ENCODE assay signal across 22 mouse cellular contexts in the genomic region with DNA sequence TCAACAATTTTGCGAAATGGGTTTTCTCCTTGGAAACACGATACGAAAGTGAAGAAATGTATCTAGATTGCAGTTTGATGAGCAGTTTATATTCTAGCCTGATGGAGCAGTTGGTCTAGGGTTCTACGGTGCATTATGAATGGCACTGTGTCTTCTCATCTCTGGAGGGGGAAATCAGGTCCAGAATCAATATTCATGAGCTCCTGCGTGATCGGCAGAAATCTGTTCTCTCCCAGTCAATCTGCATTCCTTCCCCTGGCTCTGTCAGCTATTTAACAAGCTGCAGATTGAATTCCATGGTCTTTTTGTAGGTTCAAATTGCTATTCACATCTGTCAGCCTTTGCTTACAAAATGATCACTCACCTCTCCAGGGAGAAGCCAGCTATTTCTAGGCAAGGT. TPM values are rescaled to one million over a fixed set of nuclear protein-coding genes. Genes with fewer than 3 reads are reported as not detected.
DNase-seq lines count a peak whose midpoint lies in the region; ATAC-seq lines count a peak whose summit lies in the region.
"Had no signal": no experiment of that assay in that cellular context is flagged by ENCODE, and none has a peak within 500 bp of the region (broad histone marks: within the 10 kb centered on the region; RNA-seq: fewer than 3 reads in every experiment).

No protein-coding gene starts in this region.

- no peaks in the 10 kb centered on the region for H3K36me3 ChIP-seq in forebrain, embryonic 16.5 days (ENCODE audit: control insufficient read depth, insufficient read depth)
- H3K36me3 ChIP-seq in hindbrain, embryonic 15.5 days, result no peaks in the 10 kb centered on the region

- no peak overlapping the region; the same call in 1 of the 2 replicates for H3K4me2 ChIP-seq in forebrain, embryonic 16.5 days (ENCODE audit: low read length)
- no peak overlapping the region for H3K4me2 ChIP-seq in hindbrain, embryonic 15.5 days
- H3K4me2 ChIP-seq: heart, embryonic 11.5 days had no signal

- H3K27me3 ChIP-seq in forebrain, embryonic 16.5 days (replicated peaks; ENCODE audit: control insufficient read depth, insufficient read depth, low read length), result no peaks in the 10 kb centered on the region
- no peaks in the 10 kb centered on the region for H3K27me3 ChIP-seq in hindbrain, embryonic 15.5 days

- no peak overlapping the region for H3K4me3 ChIP-seq in forebrain, embryonic 16.5 days (replicated peaks; ENCODE audit: low read length)
- H3K4me3 ChIP-seq in hindbrain, embryonic 15.5 days, result no peak overlapping the region

- H3K4me1 ChIP-seq in forebrain, embryonic 16.5 days (replicated peaks; ENCODE audit: control insufficient read depth, insufficient read depth, low read length), result peaks cover 12% of the 10 kb centered on the region
- H3K4me1 ChIP-seq in hindbrain, embryonic 15.5 days (replicated peaks), result peaks cover 5% of the 10 kb centered on the region; the same call in 1 of the 2 replicates

- H3K9me3 ChIP-seq in forebrain, embryonic 16.5 days (ENCODE audit: control insufficient read depth, low read length), result no peaks in the 10 kb centered on the region
- H3K9me3 ChIP-seq in hindbrain, embryonic 15.5 days, result no peaks in the 10 kb centered on the region

- H3K27ac ChIP-seq in forebrain, embryonic 16.5 days (ENCODE audit: low read length), result peak overlapping the region; percentile 29
- H3K27ac ChIP-seq in hindbrain, embryonic 15.5 days (replicated peaks), result peak overlapping the region; percentile 7; the same call in 1 of the 2 replicates

- ATAC-seq in forebrain, embryonic 16.5 days, result peak; percentile 87
- no peak for ATAC-seq in hindbrain, embryonic 15.5 days (ENCODE audit: low FRiP score, low read depth)
- no peak for ATAC-seq in monocyte, adult 5-6 weeks (replicated peaks; ENCODE audit: insufficient number of reproducible peaks, low FRiP score, low TSS enrichment, poor library complexity, severe bottlenecking)

- DNase-seq in embryo, embryonic 9.5 days (ENCODE audit: extremely low spot score), result peak; percentile 2
- no peak for DNase-seq in embryo, embryonic 11 days
- DNase-seq in brain, adult 2 months (ENCODE audit: low read depth, low spot score), result peak; percentile 35
- DNase-seq in ovary, adult 18-20 months (ENCODE audit: low spot score), result no peak
- no peak for DNase-seq in urinary bladder, postnatal 25 days (ENCODE audit: low spot score)
- DNase-seq: cerebellum, adult 9-10 months; heart, postnatal 14 days; kidney, adult 9 months; kidney, postnatal 4 days; liver; lung, adult 18-20 months; lung, postnatal 4 days; retina, postnatal 1 day had no signal

- H3K9ac ChIP-seq in forebrain, embryonic 16.5 days (replicated peaks; ENCODE audit: low read depth, low read length), result no peak overlapping the region
- no peak overlapping the region for H3K9ac ChIP-seq in hindbrain, embryonic 15.5 days

- 13% methylated on average over 6 of the region's 6 CpGs for WGBS in forebrain, embryonic 16.5 days
- WGBS in hindbrain, embryonic 15.5 days, result 30% methylated on average over 6 of the region's 6 CpGs

RNA-seq across cellular contexts. Expression of a gene that starts 49.8 kb away (rescaled TPM):
- 1.3 and 1.8 TPM in 2 replicates for polyA plus RNA-seq in forebrain, embryonic 16.5 days (2015; fragmentation: Nextera tagmentation; extraction: Ambion mirVana)
- polyA plus RNA-seq in hindbrain, embryonic 15.5 days (2015; fragmentation: Nextera tagmentation; extraction: Ambion mirVana), result 1.2 and 1.4 TPM in 2 replicates
- not detected in 3 replicates for total RNA-seq in monocyte, adult 5-6 weeks (2017)
- total RNA-seq: adrenal gland, adult 18-20 months; gastrocnemius, postnatal 4 days; MEL; neutrophil, adult 5-6 weeks had no signal
- polyA plus RNA-seq: urinary bladder, adult 2 months had no signal

Comparison
In these comparisons a context has a peak if more than half of its experiments do, and no peak if none do; other contexts are left out.
1. DNase-seq: peak in embryo, embryonic 9.5 days (single experiment) and brain, adult 2 months (single experiment); none in embryo, embryonic 11 days (single experiment), ovary, adult 18-20 months (single experiment) and urinary bladder, postnatal 25 days (single experiment).